Mouse (Mus musculus) olfactory bulb, adult 2 months (tissue): ENCODE results near the gene Slit3. TPM values are rescaled to one million over a fixed set of nuclear protein-coding genes. Genes with fewer than 3 reads are reported as not detected.

ENCODE experiments used
- H3K27ac ChIP-seq: fragments of 200-500 bp; 2 replicates; pipeline ENCODE4 v1.5.1; 2012; ENCODE audit warnings: low read depth, low read length; ENCODE audit not compliant: insufficient read depth
- H3K4me1 ChIP-seq: fragments of 200-500 bp; 2 replicates; pipeline ENCODE4 v1.6.1; 2012; ENCODE audit warnings: low read length; ENCODE audit not compliant: control insufficient read depth, insufficient read depth
- H3K4me3 ChIP-seq: fragments of 200-500 bp; 2 replicates; pipeline ENCODE4 v1.5.1; 2012; ENCODE audit warnings: mild to moderate bottlenecking, low read depth, low read length, moderate library complexity; ENCODE audit not compliant: insufficient read depth
- CTCF ChIP-seq: fragments of 200-500 bp; IDR thresholded peaks from 2 replicates; pipeline ENCODE4 v1.5.1; 2012; ENCODE audit warnings: low read depth, mild to moderate bottlenecking, low read length, moderate library complexity; ENCODE audit not compliant: insufficient read depth
- POLR2A ChIP-seq: fragments of 200-500 bp; IDR thresholded peaks from 2 replicates; pipeline ENCODE4 v1.6.1; 2012; ENCODE audit warnings: mild to moderate bottlenecking, low read depth, low read length, moderate library complexity; ENCODE audit not compliant: insufficient read depth
- WGBS: fragments of 180-500 bp; shearing (Covaris S2); methylation state at CpG from one replicate; pipeline ENCODE4 v1.1.7; 2018; 5-methylcytosine and 5-hydroxymethylcytosine counted together
- polyA plus RNA-seq: library from polyadenylated mRNA; stranded (reverse); fragments of >200 nt; gene quantifications from 2 replicates; pipeline ENCODE4 v1.2.4, GENCODE M21; 2012; ENCODE audit warnings: low replicate concordance; ENCODE audit not compliant: missing spikeins, insufficient read depth, insufficient read length

Gene Slit3
- polyA plus RNA-seq, 1 experiment = not detected

GRCm38 (mm10) chr11:35362975-35363374 is 242.0 kb downstream of the Slit3 start:
- H3K4me3 ChIP-seq = no peak overlapping the region
- TF ChIP-seq CTCF = no peak
- TF ChIP-seq POLR2A = no peak
- no peak overlapping the region for H3K27ac ChIP-seq
- WGBS = 63% methylated on average over 4 of the region's 4 CpGs
- H3K4me1 ChIP-seq = no peaks in the 10 kb centered on the region

- 84% methylated on average over 10 of the region's 10 CpGs for WGBS
- no peak for TF ChIP-seq CTCF
- no peak for TF ChIP-seq POLR2A
- H3K27ac ChIP-seq = no peak overlapping the region
- no peak overlapping the region for H3K4me3 ChIP-seq
- H3K4me1 ChIP-seq = no peaks in the 10 kb centered on the region
These were observed 243.4 kb downstream of the Slit3 start for GRCm38 (mm10) chr11:35364469-35364868.

- 16% methylated on average over 8 of the region's 8 CpGs for WGBS
- no peaks in the 10 kb centered on the region for H3K4me1 ChIP-seq
- H3K4me3 ChIP-seq = no peak overlapping the region
- H3K27ac ChIP-seq = no peak overlapping the region
- no peak for TF ChIP-seq CTCF
- no peak for TF ChIP-seq POLR2A
These were observed 244.5 kb downstream of the Slit3 start for GRCm38 (mm10) chr11:35365510-35365931.

- Histone ChIP-seq H3K4me3 (no peak overlapping the region), H3K27ac (no peak overlapping the region), H3K4me1 (no peaks in the 10 kb centered on the region)
- TF ChIP-seq CTCF = no peak
- no peak for TF ChIP-seq POLR2A
- WGBS = 83% methylated on average over 4 of the region's 4 CpGs
These were observed 245.6 kb downstream of the Slit3 start for GRCm38 (mm10) chr11:35366611-35367010.

GRCm38 (mm10) chr11:35367248-35367647 is 246.2 kb downstream of the Slit3 start:
- WGBS = 90% methylated on average over 4 of the region's 4 CpGs

GRCm38 (mm10) chr11:35369964-35370363 is 248.9 kb downstream of the Slit3 start:
- TF ChIP-seq CTCF = no peak
- TF ChIP-seq POLR2A = no peak
- Histone ChIP-seq H3K4me1 (0 out of 2 replicates have a peak, but pooled peaks cover 2% of the 10 kb centered on the region), H3K27ac (no peak overlapping the region), H3K4me3 (no peak overlapping the region)
- WGBS = 62% methylated on average over 7 of the region's 7 CpGs

More at GRCm38 (mm10) chr11:35367248-35367647, 246.2 kb downstream of the Slit3 start:
- Histone ChIP-seq H3K4me1 (no peaks in the 10 kb centered on the region), H3K4me3 (no peak overlapping the region), H3K27ac (no peak overlapping the region)
- no peak for TF ChIP-seq POLR2A
- TF ChIP-seq CTCF = no peak

- Histone ChIP-seq H3K4me3 (no peak overlapping the region), H3K27ac (no peak overlapping the region), H3K4me1 (0 out of 2 replicates have a peak, but pooled peaks cover 2% of the 10 kb centered on the region)
- 46% methylated on average over 5 of the region's 5 CpGs for WGBS
- TF ChIP-seq CTCF (no peak), POLR2A (no peak)
These were observed 249.7 kb downstream of the Slit3 start for GRCm38 (mm10) chr11:35370705-35371104.

GRCm38 (mm10) chr11:35372410-35372809 is 251.4 kb downstream of the Slit3 start:
- WGBS = 97% methylated on average over 3 of the region's 3 CpGs
- no peak for TF ChIP-seq CTCF
- no peak for TF ChIP-seq POLR2A

GRCm38 (mm10) chr11:35375072-35375471 is 254.0 kb downstream of the Slit3 start:
- TF ChIP-seq POLR2A (no peak), CTCF (no peak)
- no peak overlapping the region for H3K27ac ChIP-seq
- H3K4me1 ChIP-seq = 0 out of 2 replicates have a peak, but pooled peaks cover 2% of the 10 kb centered on the region
- 64% methylated on average over 4 of the region's 4 CpGs for WGBS
- H3K4me3 ChIP-seq = no peak overlapping the region

More at GRCm38 (mm10) chr11:35372410-35372809, 251.4 kb downstream of the Slit3 start:
- Histone ChIP-seq H3K4me1 (0 out of 2 replicates have a peak, but pooled peaks cover 2% of the 10 kb centered on the region), H3K4me3 (no peak overlapping the region), H3K27ac (no peak overlapping the region)

GRCm38 (mm10) chr11:35378802-35379201 is 257.8 kb downstream of the Slit3 start:
- H3K4me3 ChIP-seq = no peak overlapping the region
- H3K27ac ChIP-seq = no peak overlapping the region
- WGBS = 86% methylated on average over 7 of the region's 7 CpGs
- TF ChIP-seq CTCF (no peak), POLR2A (no peak)
- H3K4me1 ChIP-seq = 0 out of 2 replicates have a peak, but pooled peaks cover 2% of the 10 kb centered on the region

- WGBS = 89% methylated on average over 7 of the region's 7 CpGs
- Histone ChIP-seq H3K27ac (no peak overlapping the region), H3K4me3 (no peak overlapping the region), H3K4me1 (0 out of 2 replicates have a peak, but pooled peaks cover 2% of the 10 kb centered on the region)
- TF ChIP-seq POLR2A = no peak
- TF ChIP-seq CTCF = no peak
These were observed 258.4 kb downstream of the Slit3 start for GRCm38 (mm10) chr11:35379407-35379806.
